Comparison of ENCODE assay signal across 8 mouse cellular contexts in the genomic region with DNA sequence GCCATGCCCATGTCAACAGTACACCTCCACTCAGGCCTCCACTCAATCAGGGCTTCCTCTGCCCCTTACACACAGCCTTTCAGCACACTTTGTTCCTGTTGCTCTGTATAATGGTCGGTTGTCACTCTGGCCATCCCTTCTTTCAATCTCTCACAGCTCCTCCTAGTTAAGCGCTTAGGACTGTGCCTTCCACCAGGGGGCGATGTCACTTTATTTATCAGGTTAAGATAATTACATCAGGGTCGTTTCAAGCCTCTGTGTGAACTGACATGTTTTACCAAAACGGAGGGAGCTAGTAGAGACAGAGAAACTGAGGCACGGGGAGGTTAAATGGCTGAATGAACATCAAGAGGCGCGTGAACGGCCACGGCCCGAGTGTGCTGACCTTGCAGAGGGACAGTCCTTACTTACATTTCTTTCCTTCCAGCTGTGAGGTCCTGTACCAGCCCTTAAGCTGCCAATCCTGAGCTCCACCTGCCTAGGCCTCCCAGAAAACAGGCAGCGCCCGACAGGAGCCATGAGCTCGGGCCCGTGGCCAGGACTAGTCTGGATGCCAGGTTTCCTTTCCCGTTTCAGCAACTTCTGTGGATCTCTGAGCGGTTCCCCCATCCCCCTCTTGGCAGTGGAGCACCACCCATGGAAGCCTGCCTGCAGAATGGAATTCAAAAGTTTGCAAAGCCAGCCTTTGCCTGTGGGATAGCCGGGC. TPM values are rescaled to one million over a fixed set of nuclear protein-coding genes. Genes with fewer than 3 reads are reported as not detected.
DNase-seq lines count a peak whose midpoint lies in the region; ATAC-seq and TF ChIP-seq lines count a peak whose summit lies in the region.

No protein-coding gene starts in this region.

- peak overlapping the region; percentile 37 for H3K4me2 ChIP-seq in limb, embryonic 14.5 days (replicated peaks; ENCODE audit: low read depth, low read length, severe bottlenecking)
- peak overlapping the region; percentile 75 for H3K4me2 ChIP-seq in myocyte (ENCODE audit: low read depth)
- H3K4me2 ChIP-seq in stomach, embryonic 15.5 days, result peak overlapping the region; percentile 49

- no peak overlapping the region for H3K9ac ChIP-seq in limb, embryonic 14.5 days (ENCODE audit: low read depth, low read length, severe bottlenecking)
- H3K9ac ChIP-seq in stomach, embryonic 15.5 days, result no peak overlapping the region

- no peak for ATAC-seq in megakaryocyte, adult 5-6 weeks (ENCODE audit: poor library complexity, severe bottlenecking)
- peak; percentile 38 for ATAC-seq in limb, embryonic 14.5 days (ENCODE audit: low FRiP score, low read depth)
- ATAC-seq in stomach, embryonic 15.5 days (ENCODE audit: insufficient read depth, low FRiP score, low read depth), result no peak

- peak overlapping the region; percentile 88 for H3K4me3 ChIP-seq in megakaryocyte, embryonic 14.5 days (replicated peaks)
- H3K4me3 ChIP-seq in embryonic facial prominence, embryonic 10.5 days, result peak overlapping the region; percentile 33; the same call in 1 of the 2 replicates
- H3K4me3 ChIP-seq in limb, embryonic 14.5 days (replicated peaks; ENCODE audit: low read length), result no peak overlapping the region
- H3K4me3 ChIP-seq in myocyte, result no peak overlapping the region
- H3K4me3 ChIP-seq in stomach, embryonic 15.5 days (replicated peaks), result 0 out of 2 replicates have a peak overlapping the region, but pooled peaks have one; percentile 1

- WGBS in embryonic facial prominence, embryonic 10.5 days, result 8% methylated on average over 18 of the region's 18 CpGs
- WGBS in limb, embryonic 14.5 days, result 6% methylated on average over 18 of the region's 18 CpGs
- WGBS in stomach, embryonic 15.5 days, result 4% methylated on average over 18 of the region's 18 CpGs

- DNase-seq in embryonic facial prominence, embryonic 10.5 days (ENCODE audit: low spot score), result peak; percentile 83
- peak; percentile 88 for DNase-seq in heart, adult 8-10 months (ENCODE audit: low spot score)
- DNase-seq in kidney, adult 9 months, result peak; percentile 85
- peak; percentile 93 for DNase-seq in limb, embryonic 14.5 days (ENCODE audit: low spot score)

- H3K79me2 ChIP-seq in myocyte (ENCODE audit: control insufficient read depth, insufficient read depth), result peaks cover 2% of the 10 kb centered on the region

- H3ac ChIP-seq in myocyte (ENCODE audit: control insufficient read depth, insufficient read length), result no peak overlapping the region

- no peaks in the 10 kb centered on the region for H3K9me3 ChIP-seq in megakaryocyte, embryonic 14.5 days
- no peaks in the 10 kb centered on the region for H3K9me3 ChIP-seq in embryonic facial prominence, embryonic 10.5 days
- H3K9me3 ChIP-seq in limb, embryonic 14.5 days (ENCODE audit: control insufficient read depth, low read length), result no peaks in the 10 kb centered on the region
- no peaks in the 10 kb centered on the region for H3K9me3 ChIP-seq in stomach, embryonic 15.5 days

- H3K27ac ChIP-seq in embryonic facial prominence, embryonic 10.5 days (replicated peaks), result peak overlapping the region; percentile 32; the same call in 1 of the 2 replicates
- peak overlapping the region; percentile 70 for H3K27ac ChIP-seq in limb, embryonic 14.5 days (replicated peaks; ENCODE audit: low read depth, low read length)
- peak overlapping the region; percentile 67 for H3K27ac ChIP-seq in stomach, embryonic 15.5 days

- TF ChIP-seq POLR2A in limb, embryonic 14.5 days (IDR thresholded peaks at IDR 0.05; ENCODE audit: borderline replicate concordance, extremely low read depth, insufficient read depth, insufficient read length), result no peak
- no peak for TF ChIP-seq POLR2A in myocyte (IDR thresholded peaks at IDR 0.05; ENCODE audit: insufficient read length, low read depth)

- H3K36me3 ChIP-seq in megakaryocyte, embryonic 14.5 days (replicated peaks; ENCODE audit: low read length), result no peaks in the 10 kb centered on the region
- no peaks in the 10 kb centered on the region for H3K36me3 ChIP-seq in embryonic facial prominence, embryonic 10.5 days (replicated peaks)
- H3K36me3 ChIP-seq in limb, embryonic 14.5 days (ENCODE audit: control insufficient read depth, insufficient read depth, low read length), result no peaks in the 10 kb centered on the region
- H3K36me3 ChIP-seq in myocyte (ENCODE audit: control insufficient read depth, insufficient read depth), result no peaks in the 10 kb centered on the region
- no peaks in the 10 kb centered on the region for H3K36me3 ChIP-seq in stomach, embryonic 15.5 days

- peaks cover 61% of the 10 kb centered on the region for H3K4me1 ChIP-seq in megakaryocyte, embryonic 14.5 days
- peaks cover 57% of the 10 kb centered on the region for H3K4me1 ChIP-seq in embryonic facial prominence, embryonic 10.5 days
- peaks cover 31% of the 10 kb centered on the region for H3K4me1 ChIP-seq in limb, embryonic 14.5 days (ENCODE audit: control insufficient read depth, insufficient read depth, low read length)
- H3K4me1 ChIP-seq in stomach, embryonic 15.5 days, result peaks cover 23% of the 10 kb centered on the region

- H3K27me3 ChIP-seq in megakaryocyte, embryonic 14.5 days (replicated peaks), result peaks cover 18% of the 10 kb centered on the region
- peaks cover 33% of the 10 kb centered on the region for H3K27me3 ChIP-seq in embryonic facial prominence, embryonic 10.5 days (replicated peaks; ENCODE audit: low read depth, poor library complexity, severe bottlenecking)
- no peaks in the 10 kb centered on the region for H3K27me3 ChIP-seq in limb, embryonic 14.5 days (ENCODE audit: control insufficient read depth, insufficient read depth, low read length)
- H3K27me3 ChIP-seq in myocyte (ENCODE audit: control insufficient read depth, insufficient read depth, insufficient read length), result no peaks in the 10 kb centered on the region
- no peaks in the 10 kb centered on the region for H3K27me3 ChIP-seq in stomach, embryonic 15.5 days (replicated peaks)

TF ChIP-seq in myocyte, 11 proteins besides CTCF, POLR2A, EP300 and RAD21 (continues in another document):
- no peak for TF ChIP-seq TCF3 (IDR thresholded peaks at IDR 0.05; ENCODE audit: insufficient read length, low read depth)
- no peak for TF ChIP-seq E2F4 (IDR thresholded peaks at IDR 0.05; ENCODE audit: insufficient read depth)
- no peak for TF ChIP-seq MYOD1 (IDR thresholded peaks at IDR 0.05; ENCODE audit: control insufficient read depth in 1 of 3, insufficient read length in 2 of 3, low read depth in 2 of 3)
- TF ChIP-seq TCF12 (IDR thresholded peaks at IDR 0.05; ENCODE audit: insufficient read depth, poor library complexity, severe bottlenecking), result no peak
- TF ChIP-seq MYOG (IDR thresholded peaks at IDR 0.05; ENCODE audit: control insufficient read depth in 1 of 3, insufficient read depth in 1 of 3, insufficient read length in 2 of 3, low read depth in 2 of 3), result no peak
- TF ChIP-seq REST (IDR thresholded peaks at IDR 0.05; ENCODE audit: insufficient read depth, insufficient read length), result no peak
- no peak for TF ChIP-seq POLR2AphosphoS2 (IDR thresholded peaks at IDR 0.05; ENCODE audit: insufficient read length, low read depth)

RNA-seq across cellular contexts. Expression of gene Cant1, which starts 4.5 kb away (rescaled TPM):
- 41.8 and 139 TPM in 2 replicates for polyA plus RNA-seq in megakaryocyte, embryonic 14.5 days (2012; ENCODE audit: insufficient read depth, low replicate concordance)
- total RNA-seq in megakaryocyte, adult 5-6 weeks (2015), result 18.9 and 19.2 TPM in 2 replicates
- total RNA-seq in megakaryocyte, adult 5-6 weeks (2017), result 16.9 and 19.0 TPM in 2 replicates
- polyA plus RNA-seq in embryonic facial prominence, embryonic 10.5 days (2016; fragmentation: Nextera tagmentation; extraction: Ambion mirVana), result 20.2 and 20.8 TPM in 2 replicates
- total RNA-seq in heart, adult 8-10 months (2022), result 10 to 100 TPM; 16.4 to 19.2 (median 16.8) TPM
- 47.7 and 61.8 TPM in 2 replicates for polyA plus RNA-seq in limb, embryonic 14.5 days (2012; rRNA removed)
- 29.3 and 35.3 TPM in 2 replicates for polyA plus RNA-seq in limb, embryonic 14.5 days (2014; fragmentation: Nextera tagmentation; extraction: Ambion mirVana)
- polyA plus RNA-seq in myocyte (2012; fragmentation: generic; extraction: Trizol), result 33.7 TPM
- polyA plus RNA-seq in stomach, embryonic 15.5 days (2015; fragmentation: Nextera tagmentation; extraction: Ambion mirVana), result 30.7 and 32.1 TPM in 2 replicates

RNA-seq across cellular contexts. Expression of gene C1qtnf1, which starts 4.6 kb away (rescaled TPM):
- polyA plus RNA-seq in megakaryocyte, embryonic 14.5 days (2012; ENCODE audit: insufficient read depth, low replicate concordance), result not detected in 2 replicates
- total RNA-seq in megakaryocyte, adult 5-6 weeks (2015), result not detected in 2 replicates
- not detected in 2 replicates for total RNA-seq in megakaryocyte, adult 5-6 weeks (2017)
- polyA plus RNA-seq in embryonic facial prominence, embryonic 10.5 days (2016; fragmentation: Nextera tagmentation; extraction: Ambion mirVana), result 2.6 and 3.4 TPM in 2 replicates
- total RNA-seq in heart, adult 8-10 months (2022), result 10 to 100 TPM; 13.5 to 15.3 (median 13.8) TPM
- 12.5 and 16.0 TPM in 2 replicates for polyA plus RNA-seq in limb, embryonic 14.5 days (2012; rRNA removed)
- polyA plus RNA-seq in limb, embryonic 14.5 days (2014; fragmentation: Nextera tagmentation; extraction: Ambion mirVana), result 10.3 and 12.4 TPM in 2 replicates
- 9.8 TPM for polyA plus RNA-seq in myocyte (2012; fragmentation: generic; extraction: Trizol)
- 6.8 and 8.3 TPM in 2 replicates for polyA plus RNA-seq in stomach, embryonic 15.5 days (2015; fragmentation: Nextera tagmentation; extraction: Ambion mirVana)

RNA-seq across cellular contexts. Expression of gene Lgals3bp, which starts 21.5 kb away (rescaled TPM):
- polyA plus RNA-seq in megakaryocyte, embryonic 14.5 days (2012; ENCODE audit: insufficient read depth, low replicate concordance), result 84.6 and 224 TPM in 2 replicates
- total RNA-seq in megakaryocyte, adult 5-6 weeks (2015), result 63.8 and 78.5 TPM in 2 replicates
- total RNA-seq in megakaryocyte, adult 5-6 weeks (2017), result 42.1 and 48.1 TPM in 2 replicates
- polyA plus RNA-seq in embryonic facial prominence, embryonic 10.5 days (2016; fragmentation: Nextera tagmentation; extraction: Ambion mirVana), result 0.86 and 0.88 TPM in 2 replicates
- 10 to 100 TPM; 19.7 to 25.8 (median 23.3) TPM for total RNA-seq in heart, adult 8-10 months (2022)
- 13.7 and 19.7 TPM in 2 replicates for polyA plus RNA-seq in limb, embryonic 14.5 days (2012; rRNA removed)
- 8.2 and 8.7 TPM in 2 replicates for polyA plus RNA-seq in limb, embryonic 14.5 days (2014; fragmentation: Nextera tagmentation; extraction: Ambion mirVana)
- 16.4 TPM for polyA plus RNA-seq in myocyte (2012; fragmentation: generic; extraction: Trizol)
- polyA plus RNA-seq in stomach, embryonic 15.5 days (2015; fragmentation: Nextera tagmentation; extraction: Ambion mirVana), result 67.4 and 81.5 TPM in 2 replicates

RNA-seq across cellular contexts. Expression of gene Engase, which starts 53.2 kb away (rescaled TPM):
- 72.2 and 151 TPM in 2 replicates for polyA plus RNA-seq in megakaryocyte, embryonic 14.5 days (2012; ENCODE audit: insufficient read depth, low replicate concordance)
- 1.3 TPM in 2 replicates for total RNA-seq in megakaryocyte, adult 5-6 weeks (2015)
- total RNA-seq in megakaryocyte, adult 5-6 weeks (2017), result 3.7 and 5.5 TPM in 2 replicates
- 7.9 and 8.5 TPM in 2 replicates for polyA plus RNA-seq in embryonic facial prominence, embryonic 10.5 days (2016; fragmentation: Nextera tagmentation; extraction: Ambion mirVana)
- total RNA-seq in heart, adult 8-10 months (2022), result 1 to 10 TPM; 5.2 to 7.2 (median 6.6) TPM
- polyA plus RNA-seq in limb, embryonic 14.5 days (2012; rRNA removed), result 7.9 and 9.6 TPM in 2 replicates
- polyA plus RNA-seq in limb, embryonic 14.5 days (2014; fragmentation: Nextera tagmentation; extraction: Ambion mirVana), result 4.5 and 7.9 TPM in 2 replicates
- polyA plus RNA-seq in myocyte (2012; fragmentation: generic; extraction: Trizol), result 5.1 TPM
- 10.1 and 11.5 TPM in 2 replicates for polyA plus RNA-seq in stomach, embryonic 15.5 days (2015; fragmentation: Nextera tagmentation; extraction: Ambion mirVana)

Comparison
In these comparisons a context has a peak if more than half of its experiments do, and no peak if none do; other contexts are left out.
1. H3K4me3 ChIP-seq: peak in megakaryocyte, embryonic 14.5 days (single experiment), embryonic facial prominence, embryonic 10.5 days (single experiment) and stomach, embryonic 15.5 days (single experiment); none in limb, embryonic 14.5 days (single experiment) and myocyte (single experiment).
2. Peak in every context shown above with its lines, with median percentiles within 50 percentile points of each other: DNase-seq, H3K27ac ChIP-seq and H3K4me2 ChIP-seq.